Mouse (Mus musculus): ENCODE data around the gene Gnaz.
"Not testable (repeated sequence)": the region's sequence is repeated elsewhere in the genome, so short reads cannot be mapped to it uniquely, and the experiment has no call there.

Gene Gnaz

GRCm38 (mm10) chr10:75028743-75029142 is 61.8 kb downstream of the Gnaz start:
- no peak for DNase-seq (ENCODE audit: low read depth, low spot score)

GRCm38 (mm10) chr10:75029677-75030076 is 62.7 kb downstream of the Gnaz start:
- DNase-seq (ENCODE audit: low read depth, low spot score): no peak

GRCm38 (mm10) chr10:75030234-75030633 is 63.3 kb downstream of the Gnaz start:
- no peak for DNase-seq (ENCODE audit: low read depth, low spot score)

- DNase-seq (ENCODE audit: low read depth, low spot score): no peak
Measured at GRCm38 (mm10) chr10:75031345-75032114, 64.6 kb downstream of the Gnaz start.

GRCm38 (mm10) chr10:75032395-75032794 is 65.4 kb downstream of the Gnaz start, which contains the start of gene Rsph14:
Rsph14 (minus strand) TSS chr10:75032586.
- DNase-seq (ENCODE audit: low read depth, low spot score): peak; percentile 34

GRCm38 (mm10) chr10:75036883-75037379 is 70.0 kb downstream of the Gnaz start, which contains the start of gene Rab36:
Rab36 (plus strand) TSS chr10:75037058.
- peak; percentile 34 for DNase-seq (ENCODE audit: low read depth, low spot score)

- DNase-seq (ENCODE audit: low read depth, low spot score): not testable (repeated sequence)
Measured at GRCm38 (mm10) chr10:75042060-75042459, 75.1 kb downstream of the Gnaz start.

- no peak for DNase-seq (ENCODE audit: low read depth, low spot score)
Measured at GRCm38 (mm10) chr10:75044459-75044858, 77.5 kb downstream of the Gnaz start.

- DNase-seq (ENCODE audit: low read depth, low spot score): no peak
Measured at GRCm38 (mm10) chr10:75045831-75046230, 78.9 kb downstream of the Gnaz start.

GRCm38 (mm10) chr10:75048711-75049110 is 81.7 kb downstream of the Gnaz start:
- DNase-seq (ENCODE audit: low read depth, low spot score): no peak

GRCm38 (mm10) chr10:75051364-75052074 is 84.5 kb downstream of the Gnaz start:
- DNase-seq (ENCODE audit: low read depth, low spot score): no peak

- no peak for DNase-seq (ENCODE audit: low read depth, low spot score)
Measured at GRCm38 (mm10) chr10:75052902-75053301, 85.9 kb downstream of the Gnaz start.

GRCm38 (mm10) chr10:75053655-75054054 is 86.7 kb downstream of the Gnaz start:
- no peak for DNase-seq (ENCODE audit: low read depth, low spot score)

- DNase-seq (ENCODE audit: low read depth, low spot score): no peak
Measured at GRCm38 (mm10) chr10:75054125-75054524, 87.1 kb downstream of the Gnaz start.

- no peak for DNase-seq (ENCODE audit: low read depth, low spot score)
Measured at GRCm38 (mm10) chr10:75055672-75056071, 88.7 kb downstream of the Gnaz start.

- no peak for DNase-seq (ENCODE audit: low read depth, low spot score)
Measured at GRCm38 (mm10) chr10:75056255-75056654, 89.3 kb downstream of the Gnaz start.

- no peak for DNase-seq (ENCODE audit: low read depth, low spot score)
Measured at GRCm38 (mm10) chr10:75058336-75058735, 91.4 kb downstream of the Gnaz start.

GRCm38 (mm10) chr10:75058761-75059395 is 91.9 kb downstream of the Gnaz start:
- no peak for DNase-seq (ENCODE audit: low read depth, low spot score)

GRCm38 (mm10) chr10:75059396-75059795 is 92.4 kb downstream of the Gnaz start:
- peak; percentile 56 for DNase-seq (ENCODE audit: low read depth, low spot score)

GRCm38 (mm10) chr10:75060217-75060842 is 93.4 kb downstream of the Gnaz start, which contains the start of gene Bcr:
Bcr (plus strand) TSS chr10:75060592.
- DNase-seq (ENCODE audit: low read depth, low spot score): peak; percentile 39

GRCm38 (mm10) chr10:75060843-75061235 is 93.9 kb downstream of the Gnaz start:
- no peak for DNase-seq (ENCODE audit: low read depth, low spot score)
